Mouse (Mus musculus) gastrocnemius, postnatal 25 days (tissue): ENCODE measurements around the gene Tnik. TPM values are rescaled to one million over a fixed set of nuclear protein-coding genes. Genes with fewer than 3 reads are reported as not detected.

ENCODE experiments used
- DNase-seq: peaks from one replicate; pipeline ENCODE4 v3.0.0; 2022
- total RNA-seq, 2 experiments: library from RNA; stranded (reverse); gene quantifications; 1 replicate in 1 of 2; 2 replicates in 1 of 2; pipeline ENCODE4 v1.2.3; 2021

The Tnik gene
- total RNA-seq, 2 experiments from 2014 or later = 40.6 to 45.9 TPM

GRCm38 (mm10) chr3:28473439-28473838 lies 210.4 kb downstream of the Tnik start:
- DNase-seq = no peak

GRCm38 (mm10) chr3:28477373-28477772 lies 214.4 kb downstream of the Tnik start:
- no peak for DNase-seq

GRCm38 (mm10) chr3:28485716-28486115 lies 222.7 kb downstream of the Tnik start:
- DNase-seq = peak; percentile 67

GRCm38 (mm10) chr3:28487418-28487817 lies 224.4 kb downstream of the Tnik start:
- DNase-seq = no peak

GRCm38 (mm10) chr3:28491085-28492041 lies 228.3 kb downstream of the Tnik start:
- no peak for DNase-seq

GRCm38 (mm10) chr3:28496806-28497502 lies 233.9 kb downstream of the Tnik start:
- DNase-seq = no peak

GRCm38 (mm10) chr3:28497503-28497857 lies 234.5 kb downstream of the Tnik start:
- no peak for DNase-seq

- DNase-seq = no peak
Observed at GRCm38 (mm10) chr3:28502697-28503096, 239.7 kb downstream of the Tnik start.

- DNase-seq = no peak
Observed at GRCm38 (mm10) chr3:28509337-28509935, 246.4 kb downstream of the Tnik start.

- no peak for DNase-seq
Observed at GRCm38 (mm10) chr3:28523004-28523482, 260.0 kb downstream of the Tnik start.

GRCm38 (mm10) chr3:28523541-28524165 lies 260.6 kb downstream of the Tnik start:
- no peak for DNase-seq

GRCm38 (mm10) chr3:28524562-28524961 lies 261.5 kb downstream of the Tnik start:
- DNase-seq = no peak

GRCm38 (mm10) chr3:28526671-28527070 lies 263.7 kb downstream of the Tnik start:
- no peak for DNase-seq

GRCm38 (mm10) chr3:28527231-28527630 lies 264.2 kb downstream of the Tnik start:
- no peak for DNase-seq

- DNase-seq = no peak
Observed at GRCm38 (mm10) chr3:28529548-28529947, 266.5 kb downstream of the Tnik start.

- DNase-seq = no peak
Observed at GRCm38 (mm10) chr3:28531294-28531956, 268.4 kb downstream of the Tnik start.

- no peak for DNase-seq
Observed at GRCm38 (mm10) chr3:28532666-28533065, 269.7 kb downstream of the Tnik start.

- no peak for DNase-seq
Observed at GRCm38 (mm10) chr3:28540121-28540520, 277.1 kb downstream of the Tnik start.

- DNase-seq = no peak
Observed at GRCm38 (mm10) chr3:28542941-28543340, 279.9 kb downstream of the Tnik start.

GRCm38 (mm10) chr3:28543380-28543984 lies 280.5 kb downstream of the Tnik start:
- no peak for DNase-seq

- DNase-seq = no peak
Observed at GRCm38 (mm10) chr3:28544345-28544869, 281.4 kb downstream of the Tnik start.
